Mouse (Mus musculus) MEL (cell line): ENCODE data around the gene 2810021J22Rik.

ENCODE experiments used
- CTCF ChIP-seq, 3 experiments: IDR thresholded peaks in 2 of 3; conservative IDR thresholded peaks in 1 of 3; 2 replicates each; pipeline ENCODE4 v1.5.1; 2011 to 2012; ENCODE audit warnings: low read length in 3 of 3, low read depth in 2 of 3, mild to moderate bottlenecking in 2 of 3, improper control_type of control experiment in 1 of 3, inconsistent platforms in 1 of 3, mixed read lengths in 1 of 3, moderate library complexity in 1 of 3; ENCODE audit not compliant: control insufficient read depth in 1 of 3, insufficient read depth in 1 of 3, poor library complexity in 1 of 3, severe bottlenecking in 1 of 3
- MEF2A ChIP-seq: IDR thresholded peaks from 2 replicates; pipeline ENCODE4 v1.6.1; 2014; ENCODE audit warnings: low read depth, mild to moderate bottlenecking, inconsistent platforms, low read length, improper control_type of control experiment; ENCODE audit not compliant: poor library complexity, insufficient replicate concordance, severe bottlenecking; ENCODE audit errors: extremely low read depth
- MYB ChIP-seq: IDR thresholded peaks from 2 replicates; pipeline ENCODE4 v1.6.1; 2011; ENCODE audit warnings: mild to moderate bottlenecking, low read depth, low read length, improper control_type of control experiment
- POLR2A ChIP-seq, 2 experiments: IDR thresholded peaks; 2 replicates each; pipeline ENCODE4 v1.6.1; 2011 to 2012; ENCODE audit warnings: low read length in 2 of 2, mild to moderate bottlenecking in 2 of 2, control low read depth in 1 of 2, improper control_type of control experiment in 1 of 2, low read depth in 1 of 2, moderate library complexity in 1 of 2; ENCODE audit not compliant: control insufficient read depth in 1 of 2, insufficient read depth in 1 of 2, poor library complexity in 1 of 2
- POLR2AphosphoS2 ChIP-seq: IDR thresholded peaks from 2 replicates; pipeline ENCODE4 v1.6.1; 2011; ENCODE audit warnings: low read length, improper control_type of control experiment

DNA sequence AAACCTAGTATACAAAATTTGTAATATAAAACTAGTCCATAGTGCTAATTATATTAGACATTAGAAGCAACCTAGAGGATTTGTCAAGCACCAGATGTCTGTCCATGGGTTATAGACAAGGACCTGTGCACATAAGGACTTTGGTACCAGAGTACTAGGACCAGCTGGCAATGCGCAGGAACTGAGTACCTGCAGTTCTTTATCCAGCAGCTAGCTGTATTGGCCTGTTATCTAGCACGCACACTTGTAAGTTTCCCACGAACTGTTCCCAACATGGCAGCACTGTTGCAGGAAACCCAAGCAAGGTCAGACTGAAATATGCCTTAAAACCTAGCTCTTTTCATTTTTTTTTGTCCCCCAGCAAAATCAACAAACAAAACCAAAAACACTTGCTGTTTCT, 63.2 kb downstream of the 2810021J22Rik start:
- TF ChIP-seq POLR2AphosphoS2: no peak
- no peak for TF ChIP-seq CTCF (IDR thresholded peaks at IDR 0.05 in 2 of 3, conservative IDR thresholded peaks at IDR 0.05 in 1 of 3; ENCODE audit: control insufficient read depth in 1 of 3, insufficient read depth in 1 of 3, low read depth in 2 of 3, low read length in 3 of 3, poor library complexity in 1 of 3, severe bottlenecking in 1 of 3)
- no peak for TF ChIP-seq MEF2A
- no peak for TF ChIP-seq MYB
- no peak for TF ChIP-seq POLR2A (IDR thresholded peaks at IDR 0.05; ENCODE audit: control insufficient read depth in 1 of 2, insufficient read depth in 1 of 2, low read depth in 1 of 2, low read length in 2 of 2, poor library complexity in 1 of 2)
